Mouse (Mus musculus) hindbrain, embryonic 12.5 days (tissue): ENCODE measurements around the gene Pcbp3. TPM values are rescaled to one million over a fixed set of nuclear protein-coding genes. Genes with fewer than 3 reads are reported as not detected.
A peak's percentile ranks its signal among the peaks of the same experiment; 100 is the strongest.

Source experiments
- ATAC-seq: fragments of 200-750 bp; cut with Nextera tagmentation; 2 replicates; pipeline ENCODE4 v1.8.0; 2017; ENCODE audit warnings: moderate TSS enrichment; ENCODE audit not compliant: low FRiP score
- H3K27ac ChIP-seq: fragments of 300-500 bp; sonication (generic); 2 replicates; pipeline ENCODE4 v1.5.1; 2016; ENCODE audit warnings: mild to moderate bottlenecking
- H3K27me3 ChIP-seq: fragments of 300-500 bp; sonication (generic); 2 replicates; pipeline ENCODE4 v1.6.1; 2016; ENCODE audit warnings: mild to moderate bottlenecking
- H3K36me3 ChIP-seq: fragments of 300-500 bp; sonication (generic); 2 replicates; pipeline ENCODE4 v1.6.1; 2016; ENCODE audit warnings: mild to moderate bottlenecking
- H3K4me1 ChIP-seq: fragments of 300-500 bp; sonication (generic); 2 replicates; pipeline ENCODE4 v1.6.1; 2016
- H3K4me2 ChIP-seq: fragments of 300-500 bp; sonication (generic); replicated peaks from 2 replicates; pipeline ENCODE4 v1.6.1; 2016; ENCODE audit warnings: mild to moderate bottlenecking
- H3K4me3 ChIP-seq: fragments of 300-500 bp; sonication (generic); 2 replicates; pipeline ENCODE4 v1.5.1; 2016; ENCODE audit warnings: mild to moderate bottlenecking
- H3K9ac ChIP-seq: fragments of 300-500 bp; sonication (generic); 2 replicates; pipeline ENCODE4 v1.6.1; 2016; ENCODE audit warnings: mild to moderate bottlenecking, moderate library complexity
- H3K9me3 ChIP-seq: fragments of 300-500 bp; sonication (generic); replicated peaks from 2 replicates; pipeline ENCODE4 v1.6.1; 2016; ENCODE audit warnings: mild to moderate bottlenecking
- WGBS: fragments of 180-500 bp; shearing (Covaris S2); methylation state at CpG from one replicate; pipeline ENCODE4 v1.1.7; 2016; 5-methylcytosine and 5-hydroxymethylcytosine counted together
- polyA plus RNA-seq: library from polyadenylated mRNA; unstranded; fragments of >200 nt; fragmentation: Nextera tagmentation; extraction: Ambion mirVana; gene quantifications from 2 replicates; pipeline ENCODE4 v1.2.1, GENCODE M21; 2016

Gene Pcbp3
- polyA plus RNA-seq, 1 experiment from 2014 or later = 68.6 TPM

DNA sequence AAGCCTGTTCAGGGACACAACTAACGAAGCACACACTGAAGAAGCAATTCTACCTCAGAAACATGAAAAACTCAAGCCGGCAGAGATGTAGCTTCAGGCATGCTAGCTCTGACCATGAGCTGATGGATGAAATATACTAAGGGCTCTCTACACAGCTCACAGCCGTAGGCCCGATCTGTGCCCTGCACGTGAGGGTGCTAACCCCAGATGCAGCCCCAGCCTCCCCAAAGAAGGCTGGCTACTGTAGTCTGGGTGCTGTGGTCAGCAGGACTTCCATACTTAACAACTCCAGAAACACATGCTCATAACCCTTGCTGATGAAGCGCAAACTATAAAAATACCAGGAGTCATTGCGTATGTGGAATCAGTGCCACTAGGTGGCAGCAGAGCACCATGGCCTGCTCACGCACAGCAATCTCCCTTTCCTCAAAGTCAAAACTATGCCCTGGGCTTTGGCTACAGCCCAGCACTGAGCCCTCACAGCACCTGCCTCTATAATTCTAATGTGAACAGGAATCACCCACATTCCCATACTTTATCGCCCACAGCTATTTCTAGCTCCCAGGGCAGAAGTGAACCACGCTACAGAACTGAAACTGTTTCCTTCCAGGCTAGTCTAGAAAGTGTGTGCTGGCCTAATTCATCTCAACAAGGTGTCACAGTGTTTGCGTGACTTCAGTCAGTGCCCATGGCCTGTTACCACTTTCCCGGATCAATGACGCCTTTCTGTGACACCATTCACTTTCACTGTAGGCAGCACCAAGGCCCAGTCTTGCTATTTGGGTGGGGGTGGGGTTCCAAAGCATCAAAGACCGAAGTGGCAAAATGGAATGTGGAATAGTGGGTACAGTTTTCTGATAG, 126.0 kb downstream of the Pcbp3 start:
- ATAC-seq = peak; percentile 63; the same call in 1 of the 2 replicates
- Histone ChIP-seq H3K9ac (no peak overlapping the region), H3K27me3 (no peaks in the 10 kb centered on the region), H3K9me3 (no peaks in the 10 kb centered on the region), H3K27ac (no peak overlapping the region), H3K4me2 (no peak overlapping the region), H3K4me1 (0 out of 2 replicates have a peak, but pooled peaks cover 4% of the 10 kb centered on the region), H3K36me3 (no peaks in the 10 kb centered on the region), H3K4me3 (no peak overlapping the region)
- WGBS = 60% methylated on average over 14 of the region's 14 CpGs

DNA sequence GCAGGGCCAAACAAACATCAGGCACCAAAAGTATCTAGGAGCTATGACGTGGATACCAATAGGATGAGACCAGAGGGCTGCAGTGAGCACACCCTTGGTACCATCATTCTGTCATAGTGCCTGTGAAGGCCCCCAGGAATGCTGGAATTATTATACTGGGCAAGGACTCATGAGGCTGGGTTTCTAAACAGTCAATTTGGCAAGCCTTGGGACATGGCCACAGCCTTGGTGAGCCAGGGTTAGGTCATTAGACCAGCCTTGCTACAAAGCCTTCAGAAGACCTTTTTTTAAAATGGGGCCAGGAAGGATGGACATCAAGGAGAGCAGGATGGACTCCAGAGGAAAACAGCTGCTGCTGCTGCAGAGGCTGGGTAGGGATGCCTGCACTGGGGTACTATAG, 128.8 kb downstream of the Pcbp3 start:
- WGBS = 88% methylated on average over 1 of the region's 1 CpGs
- Histone ChIP-seq H3K36me3 (no peaks in the 10 kb centered on the region), H3K27me3 (no peaks in the 10 kb centered on the region), H3K4me3 (no peak overlapping the region), H3K9me3 (no peaks in the 10 kb centered on the region; the same call in 1 of the 2 replicates), H3K4me2 (no peak overlapping the region), H3K27ac (no peak overlapping the region), H3K4me1 (0 out of 2 replicates have a peak, but pooled peaks cover 4% of the 10 kb centered on the region), H3K9ac (no peak overlapping the region)
- no peak for ATAC-seq

DNA sequence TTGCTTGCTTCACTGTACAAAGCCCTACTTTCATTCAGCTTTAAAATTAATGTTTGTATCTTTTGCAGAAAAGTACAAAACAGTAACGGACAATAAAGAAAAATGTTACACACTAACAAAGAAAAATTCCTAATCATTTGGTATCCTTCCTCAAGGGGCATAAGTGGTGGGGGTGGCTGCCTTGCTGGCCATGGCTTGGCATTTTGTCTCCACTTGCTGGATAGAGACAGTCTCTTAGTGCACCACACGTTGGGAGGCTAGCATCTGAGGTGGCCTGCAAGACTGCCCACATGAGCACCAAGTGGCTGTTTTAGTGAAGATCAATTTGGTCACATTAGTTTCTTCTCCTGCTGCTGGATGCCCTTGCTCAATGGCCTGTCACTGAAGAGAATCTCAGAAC, 129.8 kb downstream of the Pcbp3 start:
- no peak overlapping the region for H3K27ac ChIP-seq
- no peak overlapping the region for H3K4me2 ChIP-seq
- no peaks in the 10 kb centered on the region for H3K36me3 ChIP-seq
- ATAC-seq = no peak
- 0 out of 2 replicates have a peak, but pooled peaks cover 4% of the 10 kb centered on the region for H3K4me1 ChIP-seq
- 84% methylated on average over 2 of the region's 2 CpGs for WGBS
- H3K9me3 ChIP-seq = no peaks in the 10 kb centered on the region; the same call in 1 of the 2 replicates
- H3K9ac ChIP-seq = no peak overlapping the region
- H3K27me3 ChIP-seq = no peaks in the 10 kb centered on the region
- no peak overlapping the region for H3K4me3 ChIP-seq

DNA sequence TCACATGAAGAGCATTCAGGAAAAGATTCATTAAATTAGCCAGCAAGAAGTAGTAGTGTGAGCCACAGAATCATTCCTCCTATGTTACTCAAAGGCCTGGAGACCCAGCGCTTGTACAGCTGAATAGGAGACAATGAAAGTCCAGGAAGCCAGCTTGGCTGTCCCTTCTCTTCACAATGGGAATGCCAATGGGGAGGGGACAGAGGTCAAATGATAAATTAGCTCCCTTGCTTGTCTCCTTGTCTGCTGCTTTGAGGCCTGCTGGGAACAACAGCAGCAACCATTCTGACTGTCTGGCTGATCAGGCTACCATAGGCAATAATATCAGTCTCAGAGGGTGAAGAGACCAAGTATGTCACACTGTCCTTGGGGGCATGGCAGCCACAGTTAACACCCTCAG, 130.5 kb downstream of the Pcbp3 start:
- H3K4me2 ChIP-seq = no peak overlapping the region
- H3K27ac ChIP-seq = no peak overlapping the region
- WGBS = 28% methylated on average over 1 of the region's 1 CpGs
- H3K4me1 ChIP-seq = 0 out of 2 replicates have a peak, but pooled peaks cover 4% of the 10 kb centered on the region
- no peaks in the 10 kb centered on the region for H3K36me3 ChIP-seq
- no peak for ATAC-seq
- no peak overlapping the region for H3K9ac ChIP-seq
- H3K27me3 ChIP-seq = no peaks in the 10 kb centered on the region
- no peaks in the 10 kb centered on the region; the same call in 1 of the 2 replicates for H3K9me3 ChIP-seq
- no peak overlapping the region for H3K4me3 ChIP-seq

DNA sequence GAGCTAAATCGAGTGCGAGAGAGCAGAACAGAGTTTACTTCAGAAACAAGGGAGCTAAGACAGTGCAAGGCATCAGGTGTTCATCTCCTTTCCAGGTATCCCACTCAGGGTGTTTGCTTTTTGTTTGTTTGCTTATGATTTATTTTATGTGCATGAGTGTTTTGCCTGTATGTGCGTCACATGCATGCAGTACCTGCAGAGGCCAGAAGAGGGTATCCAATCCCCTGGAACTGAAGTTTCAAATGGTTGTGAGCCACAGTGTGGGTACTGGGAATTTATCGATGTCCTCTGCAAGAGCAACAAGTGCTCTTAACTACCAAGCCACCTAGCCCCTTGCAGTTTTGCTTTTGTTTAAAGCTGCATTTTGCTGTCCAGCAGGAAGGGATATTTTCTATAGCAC, 132.8 kb downstream of the Pcbp3 start:
- Histone ChIP-seq H3K9me3 (no peaks in the 10 kb centered on the region; the same call in 1 of the 2 replicates), H3K27me3 (no peaks in the 10 kb centered on the region), H3K4me3 (no peak overlapping the region), H3K36me3 (no peaks in the 10 kb centered on the region), H3K4me2 (no peak overlapping the region), H3K27ac (no peak overlapping the region), H3K9ac (no peak overlapping the region), H3K4me1 (0 out of 2 replicates have a peak, but pooled peaks cover 4% of the 10 kb centered on the region)
- no peak for ATAC-seq
- WGBS = 97% methylated on average over 4 of the region's 4 CpGs

DNA sequence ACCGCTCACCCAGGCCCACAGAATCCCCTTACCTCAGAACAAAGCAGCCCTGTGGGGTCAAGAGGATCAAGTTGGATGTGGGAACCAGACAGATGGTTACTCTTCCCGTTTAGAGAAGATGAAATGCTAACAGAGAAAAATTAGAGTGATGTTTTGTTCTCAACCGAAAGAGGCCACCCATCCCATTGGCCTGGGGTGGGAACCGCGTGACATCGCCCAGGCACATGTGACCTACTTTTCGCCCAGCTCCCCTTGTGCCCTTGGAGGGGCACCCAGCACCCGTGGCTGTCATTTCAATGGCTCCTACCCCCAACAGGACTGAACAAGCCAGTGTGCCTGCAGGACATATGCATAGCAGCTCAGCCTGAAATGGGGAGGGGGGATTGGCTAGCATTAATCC, 139.0 kb downstream of the Pcbp3 start:
- Histone ChIP-seq H3K4me3 (no peak overlapping the region), H3K36me3 (no peaks in the 10 kb centered on the region), H3K27me3 (no peaks in the 10 kb centered on the region), H3K4me2 (no peak overlapping the region), H3K9ac (no peak overlapping the region), H3K27ac (no peak overlapping the region), H3K4me1 (0 out of 2 replicates have a peak, but pooled peaks cover 2% of the 10 kb centered on the region), H3K9me3 (no peaks in the 10 kb centered on the region)
- WGBS = 90% methylated on average over 8 of the region's 8 CpGs
- no peak for ATAC-seq

DNA sequence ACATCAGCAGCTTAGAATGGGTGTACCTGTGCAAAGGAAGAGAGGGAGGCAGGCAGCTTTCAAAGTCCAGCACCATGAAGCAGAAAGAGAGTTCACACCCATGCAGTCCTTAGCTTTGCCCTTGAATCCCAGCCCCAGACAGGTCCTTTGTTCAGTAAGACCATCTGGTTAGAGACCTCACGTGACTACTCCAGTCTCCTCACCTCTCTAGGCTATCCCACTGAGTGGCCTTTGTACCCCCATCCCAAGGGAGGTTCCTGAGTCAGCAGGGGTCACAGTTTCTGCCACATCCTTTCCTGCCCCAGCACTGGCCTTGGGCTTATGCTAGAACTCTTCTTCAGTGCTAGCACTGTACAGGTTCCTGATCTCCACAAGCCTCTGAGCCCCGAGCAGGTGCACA, 142.4 kb downstream of the Pcbp3 start:
- peaks cover 14% of the 10 kb centered on the region for H3K4me1 ChIP-seq
- no peak overlapping the region for H3K27ac ChIP-seq
- no peaks in the 10 kb centered on the region for H3K9me3 ChIP-seq
- H3K4me2 ChIP-seq = no peak overlapping the region
- 60% methylated on average over 2 of the region's 2 CpGs for WGBS
- no peak for ATAC-seq
- no peak overlapping the region for H3K9ac ChIP-seq
- H3K27me3 ChIP-seq = no peaks in the 10 kb centered on the region
- no peaks in the 10 kb centered on the region for H3K36me3 ChIP-seq
- H3K4me3 ChIP-seq = no peak overlapping the region

DNA sequence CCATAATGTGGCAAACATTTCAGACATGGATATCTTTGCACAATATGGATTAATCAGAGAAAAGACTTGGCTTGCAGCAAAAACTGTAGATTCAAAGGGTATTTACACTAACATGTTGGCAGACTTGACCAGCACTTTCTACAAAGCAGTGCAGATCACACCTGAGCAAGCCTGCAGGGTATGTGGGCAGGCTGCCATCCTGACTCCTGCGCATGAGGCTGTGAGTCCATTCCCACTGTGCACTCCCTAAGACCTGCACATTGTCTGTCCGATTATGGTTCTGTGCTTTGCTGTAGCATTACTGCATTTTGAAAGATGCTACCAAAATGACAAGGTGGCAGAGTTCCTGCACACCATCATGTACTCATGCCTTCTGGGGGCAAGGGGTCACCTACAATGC, 143.3 kb downstream of the Pcbp3 start:
- Histone ChIP-seq H3K4me3 (no peak overlapping the region), H3K4me1 (peaks cover 14% of the 10 kb centered on the region), H3K36me3 (no peaks in the 10 kb centered on the region), H3K9ac (no peak overlapping the region), H3K9me3 (no peaks in the 10 kb centered on the region), H3K4me2 (no peak overlapping the region), H3K27ac (no peak overlapping the region), H3K27me3 (no peaks in the 10 kb centered on the region)
- ATAC-seq = no peak
- 94% methylated on average over 2 of the region's 2 CpGs for WGBS

DNA sequence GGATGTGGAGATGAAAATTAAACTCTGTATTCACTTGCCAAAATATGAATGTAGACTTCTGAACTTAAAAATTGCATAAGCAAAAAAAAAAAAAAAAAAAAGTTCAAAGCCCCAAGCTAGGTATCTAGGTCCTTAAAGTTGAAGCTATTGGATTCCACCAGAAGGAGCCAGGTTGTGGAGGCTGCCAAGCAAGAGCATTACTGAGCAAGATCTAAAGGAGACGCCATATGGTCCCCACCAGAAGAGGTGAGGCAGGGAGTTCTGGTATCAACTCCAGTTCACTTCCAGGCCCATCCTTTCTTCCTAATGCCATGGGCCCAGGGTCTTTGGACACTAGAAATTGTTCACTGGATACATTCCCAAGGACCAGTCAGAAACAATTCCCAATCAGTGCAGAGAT, 144.8 kb downstream of the Pcbp3 start:
- Histone ChIP-seq H3K4me1 (peaks cover 14% of the 10 kb centered on the region), H3K36me3 (no peaks in the 10 kb centered on the region), H3K27ac (no peak overlapping the region), H3K4me2 (no peak overlapping the region), H3K27me3 (no peaks in the 10 kb centered on the region), H3K9ac (no peak overlapping the region), H3K4me3 (no peak overlapping the region), H3K9me3 (no peaks in the 10 kb centered on the region)
- WGBS = 72% methylated on average over 1 of the region's 1 CpGs
- ATAC-seq = no peak

DNA sequence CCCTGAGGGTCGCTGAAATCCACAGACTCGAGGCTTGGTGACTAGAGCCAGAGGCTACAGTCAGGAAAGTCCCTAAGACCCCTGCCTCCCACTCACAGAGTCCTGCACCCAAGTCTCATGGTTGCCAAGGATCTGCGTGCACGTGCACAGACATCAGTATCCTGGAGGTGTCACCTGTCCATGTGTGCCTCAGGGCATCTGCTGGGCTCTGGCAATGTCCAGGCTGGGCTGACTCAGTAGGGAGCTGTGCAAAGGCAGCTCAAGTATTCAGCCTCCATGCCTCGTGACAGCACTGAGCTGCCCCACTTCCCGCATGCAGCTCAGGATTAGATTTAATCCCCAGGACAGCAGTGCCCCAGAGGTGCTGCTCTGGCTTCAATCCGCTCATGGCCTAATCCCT, 145.3 kb downstream of the Pcbp3 start:
- no peaks in the 10 kb centered on the region for H3K9me3 ChIP-seq
- H3K27me3 ChIP-seq = no peaks in the 10 kb centered on the region
- ATAC-seq = no peak
- peaks cover 14% of the 10 kb centered on the region for H3K4me1 ChIP-seq
- no peaks in the 10 kb centered on the region for H3K36me3 ChIP-seq
- 27% methylated on average over 7 of the region's 7 CpGs for WGBS
- H3K27ac ChIP-seq = no peak overlapping the region
- H3K9ac ChIP-seq = no peak overlapping the region
- H3K4me2 ChIP-seq = no peak overlapping the region
- H3K4me3 ChIP-seq = no peak overlapping the region

DNA sequence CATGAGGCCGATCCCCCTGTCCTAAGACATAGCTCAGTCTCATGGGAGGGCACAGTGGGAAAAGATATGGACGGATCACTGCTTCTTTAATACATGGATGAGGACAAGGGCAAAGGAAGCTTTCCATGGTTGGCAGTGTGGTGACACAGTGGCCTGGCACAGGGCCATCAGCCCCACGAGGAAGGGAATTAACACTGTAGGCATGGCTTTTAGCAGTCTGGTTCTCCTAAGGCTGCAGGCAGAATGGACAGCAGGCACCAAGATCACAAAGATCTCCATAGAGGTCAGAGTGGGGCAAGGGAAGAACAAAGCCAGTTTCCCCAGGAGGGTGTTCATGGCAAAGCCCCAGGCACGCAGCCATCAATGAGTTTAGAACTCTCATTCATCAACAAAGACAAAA, 146.2 kb downstream of the Pcbp3 start:
- Histone ChIP-seq H3K4me3 (no peak overlapping the region), H3K9me3 (no peaks in the 10 kb centered on the region), H3K27me3 (no peaks in the 10 kb centered on the region), H3K4me2 (no peak overlapping the region), H3K36me3 (no peaks in the 10 kb centered on the region), H3K9ac (no peak overlapping the region), H3K4me1 (peaks cover 16% of the 10 kb centered on the region), H3K27ac (no peak overlapping the region)
- 42% methylated on average over 4 of the region's 4 CpGs for WGBS
- ATAC-seq = no peak; the same call in 1 of the 2 replicates

DNA sequence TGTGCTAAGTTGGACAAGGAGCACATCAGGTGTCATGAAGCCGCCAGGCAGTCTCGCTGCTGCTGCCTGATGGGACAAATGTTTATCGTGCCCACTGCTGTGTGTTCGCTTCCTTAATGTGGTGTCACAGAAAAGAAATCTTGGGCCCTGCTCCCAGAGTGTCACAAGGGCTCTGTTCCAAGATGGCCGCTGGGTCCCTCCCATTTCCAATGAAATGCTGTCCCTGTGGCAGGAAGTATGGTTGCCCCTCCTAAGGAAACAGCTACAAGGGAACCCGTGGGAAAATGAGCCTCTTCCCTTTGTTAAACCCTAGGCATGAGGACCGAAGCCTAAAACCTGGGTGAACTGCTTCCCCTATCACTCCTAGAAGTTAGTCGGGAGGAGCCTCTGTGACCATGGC, 146.9 kb downstream of the Pcbp3 start:
- Histone ChIP-seq H3K4me1 (peaks cover 23% of the 10 kb centered on the region), H3K36me3 (no peaks in the 10 kb centered on the region), H3K4me3 (no peak overlapping the region), H3K9ac (no peak overlapping the region), H3K27ac (no peak overlapping the region), H3K9me3 (no peaks in the 10 kb centered on the region), H3K4me2 (no peak overlapping the region), H3K27me3 (no peaks in the 10 kb centered on the region)
- ATAC-seq = no peak
- 90% methylated on average over 8 of the region's 8 CpGs for WGBS
